Mouse (Mus musculus): Measurements from ENCODE around the gene Ncoa3.

The Ncoa3 gene

GRCm38 (mm10) chr2:166002429-166002828 is 10.0 kb downstream of the Ncoa3 start:
- no peak for DNase-seq (ENCODE audit: low spot score)

DNA sequence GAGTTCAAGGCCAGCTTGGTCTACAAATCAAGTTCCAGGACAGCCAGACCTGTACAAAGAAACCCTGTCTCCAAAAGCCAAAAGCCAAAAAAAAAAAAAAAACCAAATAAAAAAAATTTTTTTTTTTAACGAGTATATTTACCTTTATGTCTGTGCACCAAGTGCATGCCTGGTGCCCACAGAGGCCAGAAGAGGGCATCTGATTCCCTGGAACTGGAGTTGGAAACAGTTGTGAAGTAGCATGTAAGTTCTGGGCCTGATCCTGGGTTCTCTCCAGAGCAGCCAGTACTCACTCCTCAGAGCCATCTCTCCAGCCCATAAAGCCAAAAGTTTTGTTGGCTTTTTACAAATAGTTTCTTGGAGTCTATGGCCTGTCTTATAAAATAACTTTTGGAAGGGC is 10.6 kb downstream of the Ncoa3 start:
- no peak for DNase-seq (ENCODE audit: low spot score)

DNA sequence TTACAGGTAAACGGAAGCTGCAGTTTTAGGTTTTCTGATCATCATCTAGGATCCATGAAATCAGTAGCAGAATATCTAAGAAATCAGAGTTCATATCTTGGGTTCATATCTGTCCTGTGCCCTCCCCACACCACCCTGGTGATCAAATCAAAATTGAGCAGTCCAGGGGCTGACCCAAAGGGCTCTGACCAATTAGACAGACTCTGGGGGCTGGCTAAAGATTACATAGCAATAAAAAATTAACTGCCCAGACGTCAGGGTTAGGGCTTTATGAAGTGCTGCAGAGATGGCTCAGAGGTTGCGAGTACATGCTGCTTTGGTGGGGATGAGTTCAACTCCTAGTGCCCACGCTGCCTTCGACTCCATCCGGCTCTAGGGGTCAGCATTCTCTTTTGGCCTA is 14.6 kb downstream of the Ncoa3 start:
- DNase-seq (ENCODE audit: low spot score), result no peak

DNA sequence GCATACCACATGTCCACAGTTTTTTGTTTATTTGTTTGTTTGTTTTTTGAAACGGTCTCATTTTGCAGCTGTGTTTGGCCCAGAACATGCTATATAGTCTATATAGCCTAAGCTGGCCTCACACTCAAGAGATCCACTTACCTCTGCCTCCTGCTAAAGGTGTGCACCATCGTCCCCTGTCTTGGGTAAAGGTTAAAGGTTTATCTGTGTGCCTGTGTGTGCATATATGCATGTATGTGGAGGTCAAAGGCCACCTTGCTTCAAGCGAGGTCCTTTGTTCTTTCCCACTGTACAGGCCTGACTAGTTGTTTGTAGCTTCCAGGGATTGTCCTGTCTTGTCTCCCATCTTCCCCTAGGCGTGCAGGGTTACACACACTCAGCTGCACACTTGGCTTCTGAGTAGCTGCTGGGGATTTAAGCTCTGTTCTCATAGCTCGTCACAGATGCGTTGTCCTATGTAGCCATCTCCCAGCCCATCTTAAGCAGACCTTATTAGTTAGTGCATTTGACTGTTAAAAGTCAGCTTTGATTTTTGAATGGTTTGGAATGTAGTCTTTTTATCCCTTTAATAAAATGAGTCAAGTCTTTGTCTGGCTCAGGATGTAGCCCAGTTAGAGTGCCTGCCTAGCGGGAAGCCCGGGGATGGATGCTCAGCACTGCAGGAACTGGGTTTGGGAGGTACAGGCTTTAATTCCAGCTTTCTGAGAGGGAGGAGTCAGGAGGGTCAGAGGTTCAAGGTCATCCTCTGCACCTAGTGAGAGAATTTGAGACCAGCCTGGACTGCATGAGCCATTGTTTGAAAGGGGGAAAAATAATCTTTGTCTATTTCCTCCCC is 16.3 kb downstream of the Ncoa3 start:
- DNase-seq (ENCODE audit: low spot score), result no peak

GRCm38 (mm10) chr2:166009393-166009947 is 17.0 kb downstream of the Ncoa3 start:
- DNase-seq (ENCODE audit: low spot score), result peak; percentile 55

GRCm38 (mm10) chr2:166010321-166010720 is 17.9 kb downstream of the Ncoa3 start:
- DNase-seq (ENCODE audit: low spot score), result no peak

GRCm38 (mm10) chr2:166011422-166011821 is 19.0 kb downstream of the Ncoa3 start:
- DNase-seq (ENCODE audit: low spot score), result no peak

- no peak for DNase-seq (ENCODE audit: low spot score)
Observed at GRCm38 (mm10) chr2:166012145-166012544, 19.7 kb downstream of the Ncoa3 start.

- no peak for DNase-seq (ENCODE audit: low spot score)
Observed at GRCm38 (mm10) chr2:166018769-166019168, 26.3 kb downstream of the Ncoa3 start.

DNA sequence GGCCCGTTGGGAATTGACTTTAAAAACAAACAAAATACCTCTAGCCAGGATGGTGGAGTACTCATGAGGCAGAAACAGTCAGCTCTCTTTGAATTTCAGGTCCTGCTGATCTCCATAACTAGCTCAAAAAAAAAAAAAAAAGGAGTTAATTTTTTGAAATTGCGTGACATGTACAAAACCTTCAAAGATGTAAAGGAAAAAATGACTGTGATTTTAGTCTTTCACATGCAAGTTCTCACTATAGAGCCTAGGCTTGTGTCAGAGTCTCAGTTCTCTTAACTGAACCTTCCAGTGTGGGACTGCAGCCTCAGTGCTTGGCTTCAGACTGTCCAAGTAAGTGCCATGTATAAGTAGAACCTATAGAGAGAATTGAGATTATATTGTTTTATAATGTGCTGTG is 27.6 kb downstream of the Ncoa3 start:
- no peak for DNase-seq (ENCODE audit: low spot score)

DNA sequence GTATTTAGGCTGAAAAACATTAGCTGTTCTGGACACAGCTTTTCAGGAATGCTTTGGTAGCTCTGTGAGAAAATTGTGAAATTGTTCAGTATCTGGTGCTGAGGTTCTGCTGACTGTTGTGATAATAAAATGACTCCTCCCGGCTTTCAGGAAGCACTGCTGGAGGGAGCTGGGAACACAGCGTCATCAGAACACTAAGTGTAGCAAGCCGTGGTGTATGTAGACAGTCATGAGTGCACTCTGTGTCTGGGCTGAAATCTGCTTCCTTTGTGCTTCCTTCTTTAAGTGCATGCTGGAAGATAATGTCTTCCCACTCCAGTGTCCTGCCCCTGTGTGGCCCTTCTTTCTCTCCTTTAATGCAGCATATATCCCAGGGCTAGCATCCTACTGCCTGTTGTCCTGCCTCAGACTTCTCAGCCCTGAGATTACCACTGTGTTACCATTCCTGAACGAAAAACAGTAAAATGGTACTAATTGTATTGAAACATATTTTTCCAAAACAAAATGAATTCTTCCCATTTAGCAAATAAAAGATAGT is 28.7 kb downstream of the Ncoa3 start:
- peak; percentile 57 for DNase-seq (ENCODE audit: low spot score)

DNA sequence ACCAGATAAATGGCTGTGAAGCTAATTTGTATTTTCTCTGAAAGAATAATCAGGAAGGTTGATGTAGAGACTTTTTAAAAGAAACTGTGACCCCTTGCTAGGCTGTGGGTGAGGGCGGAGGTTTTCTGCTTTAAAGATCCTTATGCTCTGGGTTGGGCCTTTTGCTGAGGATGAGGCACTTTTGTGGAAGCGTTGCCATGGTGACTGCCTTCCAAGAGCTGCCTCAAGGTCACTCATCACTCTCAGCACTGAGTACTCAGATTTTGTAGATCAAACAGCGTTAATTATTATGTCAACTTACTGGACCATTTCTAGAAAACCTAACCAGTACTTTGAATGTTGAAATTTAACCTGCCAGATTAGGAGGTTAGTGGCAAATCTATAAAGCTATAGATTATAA is 29.2 kb downstream of the Ncoa3 start:
- DNase-seq (ENCODE audit: low spot score), result no peak

DNA sequence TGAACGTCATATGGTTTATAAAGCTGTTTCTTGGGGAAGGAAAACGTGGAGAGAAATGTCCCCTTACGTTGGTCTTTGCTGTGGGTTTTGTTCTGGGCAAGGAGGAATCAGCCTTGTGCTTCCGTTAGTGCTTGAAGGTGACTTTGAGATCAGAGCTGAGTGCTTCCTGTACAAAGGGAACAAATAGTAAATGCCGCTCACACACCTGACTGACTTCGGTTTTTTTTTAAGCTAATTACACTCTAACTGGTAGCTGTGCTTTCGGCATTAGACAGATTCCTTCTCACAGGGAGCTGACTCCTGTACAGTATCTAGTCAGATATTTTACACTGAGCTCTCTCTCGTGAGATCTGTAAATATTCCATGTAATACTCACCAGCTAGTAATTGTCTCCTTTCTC is 29.9 kb downstream of the Ncoa3 start:
- DNase-seq (ENCODE audit: low spot score), result no peak

- DNase-seq (ENCODE audit: low spot score), result no peak
Observed at GRCm38 (mm10) chr2:166024079-166024478, 31.6 kb downstream of the Ncoa3 start.

DNA sequence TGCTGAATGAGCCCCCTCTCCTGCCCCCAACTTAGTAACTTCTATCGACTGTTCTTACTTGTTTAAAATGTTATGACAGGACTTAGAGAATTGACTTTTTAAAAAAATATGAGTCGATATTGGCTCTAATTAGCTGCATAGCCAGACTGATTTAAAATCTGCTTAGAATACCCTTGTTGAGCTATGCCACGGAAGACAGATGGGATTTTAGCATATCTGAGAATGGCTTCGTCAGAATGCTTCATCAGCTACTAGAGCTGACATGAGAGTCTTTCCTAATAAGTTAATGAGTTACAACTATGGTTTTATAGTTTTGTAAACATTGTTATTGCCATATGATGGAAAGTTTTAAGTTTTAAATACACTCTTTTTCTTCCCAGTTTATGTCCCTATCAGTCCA is 32.2 kb downstream of the Ncoa3 start:
- no peak for DNase-seq (ENCODE audit: low spot score)

DNA sequence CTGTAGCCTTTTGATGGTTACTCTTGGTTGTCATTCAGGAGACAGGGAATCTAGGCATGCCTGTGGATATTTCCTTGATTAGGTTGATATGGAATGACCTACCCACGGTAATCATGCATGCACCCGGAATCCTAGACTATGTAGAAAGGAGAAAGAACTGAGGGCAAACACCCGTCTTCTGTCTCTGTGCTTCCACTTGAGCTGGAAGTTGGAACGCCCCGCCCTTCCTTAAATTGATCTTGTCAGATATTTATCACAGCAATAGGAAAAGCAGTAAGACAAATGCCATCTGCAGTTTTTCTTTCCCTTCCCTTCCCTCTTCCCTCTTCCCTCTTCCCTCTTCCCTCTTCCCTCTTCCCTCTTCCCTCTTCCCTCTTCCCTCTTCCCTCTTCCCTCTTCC is 33.5 kb downstream of the Ncoa3 start:
- DNase-seq (ENCODE audit: low spot score), result no peak

- DNase-seq (ENCODE audit: low spot score), result no peak
Observed at GRCm38 (mm10) chr2:166027834-166028233, 35.4 kb downstream of the Ncoa3 start.

DNA sequence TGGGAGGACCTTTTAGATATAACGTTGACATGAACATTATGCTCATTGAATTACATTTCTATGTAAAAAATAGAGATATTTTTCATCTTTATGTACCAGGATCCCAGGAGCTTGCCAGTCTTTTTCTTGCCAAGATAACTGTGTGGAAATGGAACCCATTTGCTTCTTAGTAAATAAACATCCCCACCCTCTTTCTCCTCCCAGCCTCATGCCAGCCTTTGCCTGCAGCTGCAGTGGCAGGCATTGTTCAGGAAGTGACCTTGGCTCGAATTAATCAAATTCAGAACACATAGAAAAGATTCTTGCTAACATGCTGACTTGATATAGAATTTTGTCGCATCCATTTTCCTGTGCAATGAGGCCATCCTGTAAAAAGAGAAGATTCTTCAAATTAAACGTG is 36.8 kb downstream of the Ncoa3 start:
- no peak for DNase-seq (ENCODE audit: low spot score)

DNA sequence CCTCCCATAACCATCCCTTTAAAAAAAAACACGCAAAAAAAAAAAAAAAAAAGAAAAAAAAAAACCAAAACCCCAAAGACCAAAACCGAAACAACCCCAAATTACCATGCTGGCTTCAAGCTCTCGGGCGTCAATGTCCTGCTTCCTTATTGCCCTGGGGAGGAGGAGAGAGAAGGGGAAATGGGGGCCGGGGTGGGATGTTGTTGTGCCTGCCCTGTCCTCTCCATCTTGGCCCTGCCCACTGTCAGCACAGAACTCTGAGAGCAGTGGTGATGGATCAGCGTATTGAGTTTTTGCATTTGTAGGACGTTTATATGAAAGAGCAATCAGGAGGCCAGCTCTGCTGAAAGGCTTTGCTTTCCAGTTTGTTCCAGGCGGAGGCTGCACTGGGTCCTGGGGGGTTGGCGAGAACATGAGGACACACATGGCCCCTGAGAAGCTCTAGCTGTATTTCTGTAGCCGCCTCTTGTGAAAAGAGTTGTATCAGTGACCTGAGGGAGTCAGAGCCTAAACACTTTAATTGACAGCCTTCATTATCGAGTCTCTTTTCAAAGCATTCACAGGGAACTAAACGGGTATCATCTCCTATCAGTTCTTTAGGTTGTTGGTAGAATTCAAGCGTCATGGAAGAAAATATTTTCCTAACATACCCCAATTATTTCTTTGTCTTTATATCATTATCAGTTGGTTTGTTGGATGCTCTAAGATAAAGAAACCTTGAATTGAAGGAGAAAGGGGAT is 38.0 kb downstream of the Ncoa3 start:
- no peak for DNase-seq (ENCODE audit: low spot score)

DNA sequence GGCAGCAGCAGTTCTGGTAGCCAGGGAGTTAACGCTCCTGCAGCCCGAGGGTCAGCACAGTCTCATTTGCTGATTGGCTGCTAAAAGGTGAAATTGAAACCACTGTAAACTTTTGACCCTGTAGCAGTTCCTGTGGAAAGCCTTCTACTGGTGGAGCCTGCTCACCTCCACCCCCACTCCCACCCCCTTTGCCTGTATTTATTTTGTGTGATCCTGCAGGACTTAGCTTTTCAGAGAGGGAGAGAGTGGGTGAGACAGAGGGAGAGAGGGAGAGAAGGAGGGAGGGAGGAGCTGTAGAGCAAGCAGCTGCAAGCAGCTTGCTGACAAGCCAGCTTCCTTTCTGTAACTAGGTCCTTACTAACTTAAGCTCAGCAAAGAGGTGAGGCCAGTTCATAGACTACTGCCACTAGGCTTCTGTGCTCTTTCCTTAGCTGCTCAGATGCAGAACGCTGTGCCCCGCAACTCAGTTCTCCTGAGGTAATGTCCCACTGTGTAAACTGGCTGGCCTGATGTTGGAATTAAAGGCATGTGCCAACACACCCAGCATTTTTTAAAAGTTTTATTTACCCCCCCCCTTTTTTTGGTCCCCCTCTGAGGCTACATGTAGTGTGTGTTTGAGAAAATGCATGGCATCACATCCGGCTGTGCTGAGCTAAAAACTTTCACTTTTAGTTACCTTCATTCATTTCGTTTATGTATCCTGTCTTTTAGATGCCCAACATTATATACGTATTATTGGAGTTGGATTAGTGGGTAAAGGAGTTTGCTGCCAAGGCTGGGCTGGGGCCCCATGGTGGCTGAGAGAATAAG is 38.9 kb downstream of the Ncoa3 start:
- DNase-seq (ENCODE audit: low spot score), result peak; percentile 62

- DNase-seq (ENCODE audit: low spot score), result no peak
Observed at GRCm38 (mm10) chr2:166032628-166033027, 40.2 kb downstream of the Ncoa3 start.

DNA sequence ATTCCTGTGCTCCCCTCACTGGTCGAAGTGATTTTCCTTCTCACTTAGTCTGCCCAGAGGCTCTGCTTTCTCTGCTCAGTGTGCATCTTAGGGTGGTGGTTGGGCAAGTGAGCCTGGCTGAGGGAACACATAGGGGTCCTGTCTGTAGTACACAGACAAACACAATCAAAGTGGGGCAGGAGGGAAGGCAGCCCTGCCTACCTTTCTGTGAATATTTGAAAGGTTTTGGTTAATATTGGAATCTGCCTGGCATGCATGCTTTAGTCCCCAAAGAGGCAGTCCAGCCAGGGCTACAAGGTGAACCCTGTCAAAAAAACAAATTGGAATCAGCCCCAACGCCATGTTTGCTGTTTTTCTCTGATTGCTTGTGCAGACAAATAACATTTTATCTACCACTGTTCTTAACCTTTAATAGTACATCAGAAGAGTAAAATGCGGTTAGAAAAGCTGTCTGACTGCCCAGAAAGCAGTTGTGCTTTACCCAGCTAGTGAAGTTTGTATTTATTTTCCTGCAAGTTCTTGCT is 42.6 kb downstream of the Ncoa3 start:
- no peak for DNase-seq (ENCODE audit: low spot score)

Measured in urinary bladder, postnatal 14 days (tissue).